Mouse (Mus musculus): Measurements from ENCODE around the gene Olfr862.

Gene Olfr862

DNA sequence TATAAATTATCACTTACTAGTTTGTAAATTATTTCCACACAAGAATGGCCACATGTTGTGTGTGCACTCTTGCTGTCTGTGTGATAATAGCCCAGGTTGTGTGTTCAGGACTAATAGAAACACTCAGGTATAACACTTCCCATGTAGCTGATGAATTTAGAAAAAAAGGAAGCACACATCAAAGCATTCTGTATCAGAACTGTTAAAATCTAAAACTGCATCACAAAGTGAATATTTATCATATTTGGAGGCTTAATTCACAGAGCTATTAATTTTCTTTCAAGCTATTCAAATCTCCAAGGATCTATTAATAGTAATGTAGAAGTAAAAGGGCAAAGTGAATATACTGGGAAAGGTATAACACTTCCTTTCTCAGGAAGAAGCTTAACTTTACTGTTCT lies at the start of gene Olfr862:
Gene Olfr862, minus strand, starts transcription at position 101 of the 400 bp plus-strand sequence.
- TF ChIP-seq GATA4 (IDR thresholded peaks at IDR 0.05; ENCODE audit: insufficient replicate concordance, low read length), result no peak

GRCm38 (mm10) chr9:19916565-19916964 lies 28.8 kb upstream of the Olfr862 start, which contains the start of gene Olfr77:
Gene Olfr77, plus strand, starts transcription at chr9:19916865.
- no peak for TF ChIP-seq GATA4 (IDR thresholded peaks at IDR 0.05; ENCODE audit: insufficient replicate concordance, low read length)

GRCm38 (mm10) chr9:19911170-19911569 lies 23.4 kb upstream of the Olfr862 start:
- no peak for TF ChIP-seq GATA4 (IDR thresholded peaks at IDR 0.05; ENCODE audit: insufficient replicate concordance, low read length)

DNA sequence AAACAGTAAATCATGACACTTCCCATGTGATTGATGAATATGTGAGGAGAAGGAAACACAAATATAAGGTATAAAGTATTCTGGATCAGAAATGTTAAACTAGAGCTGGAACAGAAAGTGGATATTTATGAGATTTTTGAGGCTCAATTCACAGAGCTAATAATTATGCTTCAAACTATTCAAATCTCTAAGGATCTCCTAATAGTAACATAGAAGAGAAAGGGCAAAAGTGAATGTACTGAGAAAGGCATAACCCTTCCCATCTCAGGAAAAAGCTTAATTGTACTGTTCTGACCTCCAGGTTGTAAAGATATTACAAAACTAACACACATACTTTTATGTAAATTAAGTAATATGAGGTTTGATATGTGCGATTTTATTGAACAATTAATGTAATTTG lies 38.2 kb downstream of the Olfr862 start, which contains the start of gene Olfr860:
Gene Olfr860, minus strand, starts transcription at position 101 of the 400 bp plus-strand sequence.
- TF ChIP-seq GATA4 (IDR thresholded peaks at IDR 0.05; ENCODE audit: insufficient replicate concordance, low read length), result no peak
